Mouse (Mus musculus) lung, postnatal 0 days (tissue): ENCODE measurements at regions not wholly inside any gene's neighbourhood (a gene's known extent, or its start where the extent isn't known, plus 50 kb on each side); places are given as distances from the start of the nearest gene placed in this dataset.
"Not testable (repeated sequence)": the region's sequence is repeated elsewhere in the genome, so short reads cannot be mapped to it uniquely, and the experiment has no call there.

ENCODE experiments used
- CTCF ChIP-seq: IDR thresholded peaks from 2 replicates; pipeline ENCODE4 v1.5.1; 2016; ENCODE audit warnings: antibody characterized with exemption, mild to moderate bottlenecking
- EP300 ChIP-seq: IDR thresholded peaks from 2 replicates; pipeline ENCODE4 v1.6.1; 2016; ENCODE audit warnings: antibody characterized with exemption, mild to moderate bottlenecking, control low read depth

GRCm38 (mm10) chr17:43161306-43161705 lies 108.8 kb upstream of the Adgrf1 start:
- TF ChIP-seq CTCF, EP300: not testable (repeated sequence)
